Mouse (Mus musculus) stomach, embryonic 16.5 days (tissue): ENCODE measurements at regions not wholly inside any gene's neighbourhood (a gene's known extent, or its start where the extent isn't known, plus 50 kb on each side); places are given as distances from the start of the nearest gene placed in this dataset.

Experiments used
- ATAC-seq: fragments of 200-750 bp; cut with Nextera tagmentation; 2 replicates; pipeline ENCODE4 v1.8.0; 2017; ENCODE audit warnings: moderate number of reproducible peaks, moderate TSS enrichment; ENCODE audit not compliant: insufficient read depth, low FRiP score
- H3K27ac ChIP-seq: fragments of 300-500 bp; sonication (generic); 2 replicates; pipeline ENCODE4 v1.5.1; 2014; ENCODE audit warnings: low read length
- H3K27me3 ChIP-seq: fragments of 300-500 bp; sonication (generic); 2 replicates; pipeline ENCODE4 v1.6.1; 2014; ENCODE audit warnings: low read length, control low read depth, mixed read lengths; ENCODE audit not compliant: control insufficient read depth, insufficient read depth
- H3K36me3 ChIP-seq: fragments of 300-500 bp; sonication (generic); 2 replicates; pipeline ENCODE4 v1.6.1; 2014; ENCODE audit warnings: low read length; ENCODE audit not compliant: control insufficient read depth, insufficient read depth
- H3K4me1 ChIP-seq: fragments of 300-500 bp; sonication (generic); 2 replicates; pipeline ENCODE4 v1.6.1; 2014; ENCODE audit warnings: low read length, control low read depth, mixed read lengths; ENCODE audit not compliant: control insufficient read depth, insufficient read depth
- H3K4me2 ChIP-seq: fragments of 300-500 bp; sonication (generic); 2 replicates; pipeline ENCODE4 v1.6.1; 2014; ENCODE audit warnings: low read depth, low read length, mixed read lengths
- H3K4me3 ChIP-seq: fragments of 300-500 bp; sonication (generic); replicated peaks from 2 replicates; pipeline ENCODE4 v1.5.1; 2014; ENCODE audit warnings: mild to moderate bottlenecking, low read length
- H3K9ac ChIP-seq: fragments of 300-500 bp; sonication (generic); 2 replicates; pipeline ENCODE4 v1.6.1; 2014; ENCODE audit warnings: low read length
- H3K9me3 ChIP-seq: fragments of 300-500 bp; sonication (generic); replicated peaks from 2 replicates; pipeline ENCODE4 v1.6.1; 2016; ENCODE audit warnings: low read length, control low read depth; ENCODE audit not compliant: control insufficient read depth
- WGBS: fragments of 180-500 bp; shearing (Covaris S2); extraction: QIAGEN DNeasy Blood & Tissue Kit; methylation state at CpG from one replicate; pipeline ENCODE4 v1.1.7; 2014; 5-methylcytosine and 5-hydroxymethylcytosine counted together

DNA sequence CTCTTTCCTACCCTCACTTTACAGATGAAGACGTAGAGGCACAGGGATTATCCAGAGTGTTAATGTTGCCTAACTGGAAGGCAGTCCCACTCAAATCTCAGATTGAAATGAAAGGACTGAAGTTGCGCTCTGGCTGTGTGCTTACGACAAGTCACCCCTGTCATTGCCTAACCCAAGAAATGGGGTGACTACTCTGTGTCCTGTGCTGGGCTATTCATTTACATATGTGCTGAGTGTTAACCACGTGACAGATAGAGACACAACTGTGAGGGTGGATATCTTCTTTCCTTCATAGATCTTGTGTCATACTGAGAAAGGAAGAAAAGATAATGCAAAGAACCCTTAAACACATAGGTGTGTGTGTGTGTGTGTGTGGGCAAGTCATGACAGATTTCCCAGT is 120.7 kb upstream of the Zc3h12c start:
- Histone ChIP-seq H3K9me3 (no peaks in the 10 kb centered on the region), H3K27ac (no peak overlapping the region), H3K36me3 (no peaks in the 10 kb centered on the region), H3K4me2 (no peak overlapping the region), H3K27me3 (no peaks in the 10 kb centered on the region; the same call in 1 of the 2 replicates), H3K4me1 (no peaks in the 10 kb centered on the region), H3K9ac (no peak overlapping the region), H3K4me3 (no peak overlapping the region)
- 66% methylated on average over 4 of the region's 4 CpGs for WGBS
- no peak for ATAC-seq

GRCm38 (mm10) chr9:52287761-52288275 is 119.4 kb upstream of the Zc3h12c start:
- H3K36me3 ChIP-seq, result no peaks in the 10 kb centered on the region
- no peak overlapping the region for H3K27ac ChIP-seq
- no peak overlapping the region for H3K9ac ChIP-seq
- no peaks in the 10 kb centered on the region for H3K4me1 ChIP-seq
- WGBS, result 61% methylated on average over 7 of the region's 7 CpGs
- no peak overlapping the region for H3K4me3 ChIP-seq
- no peak for ATAC-seq
- H3K9me3 ChIP-seq, result no peaks in the 10 kb centered on the region
- no peak overlapping the region for H3K4me2 ChIP-seq
- no peaks in the 10 kb centered on the region; the same call in 1 of the 2 replicates for H3K27me3 ChIP-seq

DNA sequence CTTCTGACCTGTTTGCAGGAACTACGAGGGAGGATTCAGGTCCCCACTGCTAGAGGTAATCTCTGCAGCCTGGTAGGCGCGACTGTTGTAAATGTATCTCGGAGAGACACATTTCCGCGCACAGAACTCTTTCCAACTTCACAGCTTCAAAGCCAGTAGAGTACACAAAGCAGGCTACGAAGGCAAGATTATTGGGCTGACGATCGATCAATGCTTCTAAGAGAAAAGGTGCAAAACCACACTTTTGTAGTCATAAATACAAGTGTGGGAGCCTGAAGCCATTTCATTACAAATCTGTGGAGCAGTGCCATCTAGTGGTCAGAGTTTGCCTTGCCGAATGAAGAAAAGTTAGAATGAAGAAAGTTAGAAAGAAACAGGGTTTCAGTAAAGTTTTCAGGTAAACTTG is 118.9 kb upstream of the Zc3h12c start:
- Histone ChIP-seq H3K9me3 (no peaks in the 10 kb centered on the region), H3K27ac (no peak overlapping the region), H3K4me3 (peak overlapping the region; percentile 40), H3K4me2 (peak overlapping the region; percentile 56), H3K4me1 (no peaks in the 10 kb centered on the region), H3K36me3 (no peaks in the 10 kb centered on the region), H3K27me3 (no peaks in the 10 kb centered on the region; the same call in 1 of the 2 replicates), H3K9ac (peak overlapping the region; percentile 60)
- 3% methylated on average over 10 of the region's 10 CpGs for WGBS
- no peak for ATAC-seq

DNA sequence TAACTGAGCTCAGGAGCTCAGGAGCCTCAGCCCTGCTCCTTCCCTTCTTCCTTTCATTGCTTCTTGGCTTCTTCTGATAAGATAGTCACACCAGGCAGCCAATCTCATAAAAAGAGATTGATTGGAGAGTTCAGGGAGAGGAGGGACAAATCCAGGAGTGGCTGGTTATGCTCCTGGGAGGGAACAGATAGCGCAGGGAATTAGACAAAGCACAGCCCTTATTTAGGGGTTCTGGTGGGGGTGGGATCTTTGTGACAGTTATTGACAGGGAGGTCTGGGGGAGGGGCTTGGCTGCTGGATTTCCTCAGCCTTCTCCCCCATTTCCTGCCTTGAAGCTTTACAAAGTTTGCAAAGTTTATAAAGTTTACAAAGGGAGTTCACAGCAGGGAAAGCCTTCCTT is 117.7 kb upstream of the Zc3h12c start:
- 8% methylated on average over 1 of the region's 1 CpGs for whole genome bisulfite sequencing
- Histone ChIP-seq H3K9ac (no peak overlapping the region), H3K9me3 (no peaks in the 10 kb centered on the region), H3K36me3 (no peaks in the 10 kb centered on the region), H3K27me3 (no peaks in the 10 kb centered on the region; the same call in 1 of the 2 replicates), H3K4me1 (no peaks in the 10 kb centered on the region), H3K4me3 (no peak overlapping the region), H3K4me2 (no peak overlapping the region), H3K27ac (no peak overlapping the region)
- ATAC-seq, result no peak; the same call in 1 of the 2 replicates

DNA sequence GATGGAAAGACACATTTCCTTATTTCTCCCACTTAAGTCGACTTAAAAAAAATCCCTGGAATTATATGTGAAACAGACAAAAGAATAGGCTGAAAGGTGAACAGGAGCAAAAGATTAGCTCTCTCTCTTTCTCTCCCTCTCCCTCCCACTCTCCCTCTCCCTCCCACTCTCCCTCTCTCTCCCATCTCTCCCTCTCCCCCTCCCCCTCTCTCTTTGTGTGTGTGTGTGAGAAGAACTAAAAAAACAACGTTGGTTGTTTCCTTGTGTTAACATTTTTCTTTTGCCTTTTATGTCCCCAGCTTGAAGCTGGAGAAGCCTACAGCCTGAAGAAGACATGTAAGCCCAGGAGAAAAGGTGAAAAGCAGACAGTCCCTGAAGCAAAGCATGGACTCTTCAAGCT is 115.2 kb upstream of the Zc3h12c start:
- H3K36me3 ChIP-seq, result no peaks in the 10 kb centered on the region
- WGBS, result 24% methylated on average over 2 of the region's 2 CpGs
- no peak overlapping the region for H3K27ac ChIP-seq
- H3K4me1 ChIP-seq, result no peaks in the 10 kb centered on the region
- H3K27me3 ChIP-seq, result no peaks in the 10 kb centered on the region
- no peak overlapping the region for H3K9ac ChIP-seq
- H3K4me2 ChIP-seq, result no peak overlapping the region
- ATAC-seq, result no peak
- H3K9me3 ChIP-seq, result no peaks in the 10 kb centered on the region
- no peak overlapping the region for H3K4me3 ChIP-seq

- 61% methylated on average over 5 of the region's 5 CpGs for WGBS
These were observed 112.6 kb upstream of the Zc3h12c start for GRCm38 (mm10) chr9:52280995-52281394.

GRCm38 (mm10) chr9:52280556-52280955 is 112.2 kb upstream of the Zc3h12c start:
- H3K4me1 ChIP-seq, result no peaks in the 10 kb centered on the region
- no peaks in the 10 kb centered on the region for H3K9me3 ChIP-seq
- no peaks in the 10 kb centered on the region for H3K36me3 ChIP-seq
- H3K27ac ChIP-seq, result no peak overlapping the region
- no peak for ATAC-seq
- H3K9ac ChIP-seq, result no peak overlapping the region
- H3K27me3 ChIP-seq, result no peaks in the 10 kb centered on the region
- H3K4me3 ChIP-seq, result no peak overlapping the region
- 88% methylated on average over 3 of the region's 3 CpGs for WGBS
- H3K4me2 ChIP-seq, result no peak overlapping the region

More at GRCm38 (mm10) chr9:52280995-52281394, 112.6 kb upstream of the Zc3h12c start:
- Histone ChIP-seq H3K4me3 (no peak overlapping the region), H3K27ac (no peak overlapping the region), H3K9me3 (no peaks in the 10 kb centered on the region), H3K4me1 (no peaks in the 10 kb centered on the region), H3K36me3 (no peaks in the 10 kb centered on the region), H3K9ac (no peak overlapping the region), H3K27me3 (no peaks in the 10 kb centered on the region), H3K4me2 (no peak overlapping the region)
- no peak for ATAC-seq

DNA sequence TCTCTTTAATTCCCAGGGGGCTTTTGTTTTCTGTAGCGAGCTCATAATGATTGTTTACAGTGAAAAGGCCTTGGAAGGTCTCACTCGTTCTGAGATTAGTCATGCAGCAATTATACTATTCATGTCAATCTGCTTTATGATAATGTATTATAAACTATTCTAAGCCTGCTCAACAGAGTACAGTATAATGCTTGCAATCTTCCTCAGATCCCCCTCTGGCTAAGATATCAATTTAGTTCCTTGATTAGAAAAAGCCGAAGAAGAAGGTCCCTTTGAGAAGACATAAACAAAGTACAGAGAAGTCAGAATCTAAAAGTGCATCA is 110.3 kb upstream of the Zc3h12c start:
- no peaks in the 10 kb centered on the region for H3K36me3 ChIP-seq
- no peaks in the 10 kb centered on the region for H3K27me3 ChIP-seq
- no peak overlapping the region for H3K4me3 ChIP-seq
- H3K9me3 ChIP-seq, result no peaks in the 10 kb centered on the region
- H3K27ac ChIP-seq, result no peak overlapping the region
- no peaks in the 10 kb centered on the region for H3K4me1 ChIP-seq
- WGBS, result 48% methylated on average over 3 of the region's 3 CpGs
- no peak for ATAC-seq
- H3K9ac ChIP-seq, result no peak overlapping the region
- H3K4me2 ChIP-seq, result no peak overlapping the region

DNA sequence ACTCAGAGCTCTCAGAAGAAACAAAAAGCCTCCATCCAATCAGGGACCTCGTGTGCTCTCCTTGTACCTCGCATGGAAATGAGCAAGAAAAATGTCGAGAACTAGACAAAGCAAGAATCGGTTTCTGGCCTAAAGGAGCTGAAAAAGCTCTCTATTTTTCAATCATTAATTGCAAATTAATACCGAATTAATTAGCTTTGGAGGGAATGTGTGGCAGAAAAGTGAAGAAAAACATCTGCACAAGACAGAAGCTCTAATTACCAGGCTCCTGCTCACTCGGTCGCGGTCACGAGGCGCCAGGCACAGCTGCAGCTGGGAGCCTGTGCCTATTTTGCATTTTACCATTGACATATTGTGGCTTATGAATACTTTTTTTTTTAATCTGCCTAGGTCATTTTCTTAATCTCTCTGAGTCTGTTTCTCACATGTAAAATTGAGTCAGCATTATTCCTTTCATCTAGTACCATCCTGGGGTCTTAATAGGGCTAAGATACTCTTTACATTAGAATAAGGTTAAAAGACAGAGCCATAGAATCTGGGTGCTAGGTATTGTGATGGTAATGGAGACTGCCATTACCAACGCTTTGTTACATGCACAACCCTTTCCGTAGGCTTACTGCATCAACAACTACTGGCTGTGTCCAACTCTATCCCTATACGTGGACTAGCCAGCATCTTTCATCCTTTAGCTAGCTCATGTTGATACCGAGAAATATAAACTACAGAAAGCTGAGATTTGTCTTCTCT is 109.8 kb upstream of the Zc3h12c start:
- H3K9me3 ChIP-seq, result no peaks in the 10 kb centered on the region
- H3K27ac ChIP-seq, result no peak overlapping the region
- H3K4me3 ChIP-seq, result no peak overlapping the region
- no peaks in the 10 kb centered on the region for H3K4me1 ChIP-seq
- no peaks in the 10 kb centered on the region for H3K27me3 ChIP-seq
- no peak overlapping the region for H3K9ac ChIP-seq
- H3K4me2 ChIP-seq, result no peak overlapping the region
- no peak for ATAC-seq
- H3K36me3 ChIP-seq, result no peaks in the 10 kb centered on the region
- 47% methylated on average over 14 of the region's 14 CpGs for WGBS
